Mouse (Mus musculus) NIH3T3 (cell line): ENCODE results near the gene Cacng8.
A peak's percentile ranks its signal among the peaks of the same experiment; 100 is the strongest.
"Not testable (repeated sequence)": the region's sequence is repeated elsewhere in the genome, so short reads cannot be mapped to it uniquely, and the experiment has no call there.

Source experiments
- DNase-seq: peaks from one replicate; pipeline ENCODE4 v3.0.0-alpha.2; 2012; ENCODE audit warnings: low read depth

Gene Cacng8

DNA sequence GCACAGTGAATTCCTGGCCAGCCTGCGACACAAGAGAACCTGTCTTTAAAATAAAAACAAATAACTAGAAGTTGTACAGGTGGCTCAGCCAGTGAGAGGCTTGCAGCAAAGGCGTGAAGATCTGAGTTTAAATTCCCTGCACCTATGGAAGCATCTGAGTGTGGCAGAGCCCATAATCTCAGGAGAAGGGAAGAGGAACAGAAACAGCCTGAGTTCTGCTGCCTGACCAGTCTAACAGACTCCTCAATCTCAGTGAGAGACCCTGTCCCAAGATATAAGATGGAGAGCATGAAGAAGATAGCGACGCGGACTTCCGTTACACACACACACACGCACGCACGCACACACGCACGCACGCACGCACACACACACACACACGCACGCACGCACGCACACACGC, 2.7 kb upstream of the Cacng8 start:
- DNase-seq, result no peak

DNA sequence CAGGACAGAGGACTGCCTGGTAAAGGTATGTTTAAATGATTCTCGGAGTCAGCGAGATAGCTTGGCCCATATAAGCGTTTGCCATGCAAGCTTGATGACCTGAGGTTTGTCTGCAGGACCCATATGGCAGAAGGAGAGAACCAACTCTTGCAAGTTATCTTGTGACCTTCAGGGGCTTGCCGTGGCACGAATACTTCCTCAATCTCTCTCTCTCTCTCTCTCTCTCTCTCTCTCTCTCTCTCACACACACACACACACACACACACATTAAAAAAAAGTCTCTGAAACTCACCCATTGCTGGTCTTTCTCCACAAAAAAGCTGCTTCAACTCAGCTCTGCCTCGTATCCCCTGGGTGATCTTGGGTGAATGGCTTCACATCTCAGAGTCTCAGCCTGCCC, 1.6 kb upstream of the Cacng8 start:
- no peak for DNase-seq

DNA sequence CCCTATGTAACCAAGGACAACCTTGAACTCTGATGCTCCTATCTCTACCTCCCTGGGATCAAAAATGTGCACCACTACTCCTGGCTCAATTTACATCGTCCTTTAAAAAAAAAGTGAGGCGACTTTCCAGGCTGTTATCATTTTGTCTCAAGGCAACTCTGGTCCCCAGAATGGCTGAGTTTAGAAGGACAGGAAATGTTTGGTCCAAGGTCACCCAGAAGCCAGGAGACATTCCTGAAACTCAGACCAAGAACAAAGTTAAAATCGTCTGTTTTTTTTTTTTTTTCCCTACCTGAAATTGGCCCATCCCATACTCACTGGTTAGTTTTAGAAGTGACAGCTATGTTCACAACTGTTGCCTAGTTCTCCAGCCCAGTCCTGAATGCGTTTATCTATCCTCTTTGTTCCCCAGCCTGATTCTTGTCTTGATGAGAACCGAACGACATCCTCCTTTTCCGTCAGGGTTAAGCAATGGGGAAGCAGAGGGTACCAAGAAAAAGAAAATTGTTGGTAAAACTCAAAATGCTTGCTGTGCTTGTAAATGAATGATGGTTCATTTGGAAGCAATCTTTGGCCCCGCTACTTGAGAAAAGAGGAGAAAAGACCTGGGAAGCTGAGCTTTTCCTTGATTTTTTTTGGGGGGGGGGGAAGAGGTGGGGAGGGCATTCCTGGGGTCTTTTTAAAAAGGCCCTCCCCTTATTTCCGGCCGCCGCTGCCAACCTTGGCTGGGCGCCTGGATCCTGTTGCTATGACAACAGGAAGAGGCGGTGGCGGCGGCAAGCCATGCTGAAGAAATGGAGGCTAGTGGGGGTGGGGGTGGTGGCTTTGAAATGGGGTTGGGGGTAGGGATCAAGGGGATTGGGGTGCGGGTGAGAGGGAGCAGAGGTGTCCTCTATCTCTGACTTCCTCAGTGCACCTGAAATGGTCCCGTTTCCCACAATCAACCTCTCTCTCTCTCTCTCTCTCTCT, 755 bp upstream of the Cacng8 start:
- DNase-seq, result peak; percentile 48

DNA sequence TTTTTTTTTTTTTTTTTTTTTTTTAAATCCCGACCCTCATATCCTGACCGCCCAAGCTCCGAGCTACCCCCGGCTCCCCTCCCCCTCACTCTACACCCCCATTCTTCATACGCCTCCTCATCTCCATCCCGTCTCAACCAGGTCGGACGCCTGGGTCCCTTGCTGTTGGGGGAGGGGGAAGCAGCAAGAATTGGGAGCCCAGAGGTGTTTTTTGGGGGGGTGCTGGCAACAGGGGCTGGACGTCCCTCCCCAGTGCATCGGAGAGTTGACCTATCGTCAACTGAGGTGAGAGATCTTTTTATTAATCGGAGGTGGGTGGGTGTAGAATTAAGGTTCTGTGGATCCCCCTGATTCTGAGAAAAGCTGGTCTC, 583 bp downstream of the Cacng8 start:
- no peak for DNase-seq

DNA sequence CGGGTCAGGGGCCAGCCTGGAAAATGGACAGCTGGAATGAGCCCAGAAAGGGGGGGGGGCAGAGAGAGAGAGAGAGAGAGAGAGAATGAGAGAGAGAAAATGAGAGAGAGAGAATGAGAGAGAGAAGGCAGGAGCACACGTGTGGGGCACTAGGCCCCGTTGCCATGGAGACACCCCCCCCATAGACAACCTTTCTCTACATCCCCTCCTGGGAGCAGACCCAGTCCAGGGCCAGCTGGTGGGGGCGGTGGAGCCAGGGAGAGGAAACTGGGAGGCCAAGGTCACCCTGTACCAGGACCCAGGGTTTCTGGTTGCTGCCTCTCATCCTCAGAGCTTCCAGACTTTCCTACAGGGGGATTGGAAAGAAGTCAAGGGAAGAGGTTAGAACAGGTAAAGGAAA, 1.3 kb downstream of the Cacng8 start:
- DNase-seq, result no peak

DNA sequence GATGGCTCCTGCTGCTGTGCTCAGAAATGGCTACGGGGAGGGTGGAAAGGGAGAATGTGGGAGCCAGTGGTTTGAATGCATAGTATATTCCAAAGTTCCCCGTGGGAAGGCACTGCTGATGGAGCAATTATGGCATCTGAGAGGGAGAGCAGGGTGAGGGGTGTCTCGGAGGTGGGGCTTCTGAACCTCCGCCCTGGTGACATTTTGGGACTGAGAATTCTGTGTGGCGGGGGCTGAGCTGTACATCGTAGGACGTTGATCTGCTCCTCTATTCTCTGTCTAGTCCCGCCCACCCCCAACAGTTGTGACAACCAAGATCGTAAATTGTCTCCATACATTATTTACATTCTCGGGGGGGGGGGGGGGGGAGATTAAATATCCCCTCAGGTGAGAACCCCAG, 6.9 kb downstream of the Cacng8 start:
- no peak for DNase-seq

DNA sequence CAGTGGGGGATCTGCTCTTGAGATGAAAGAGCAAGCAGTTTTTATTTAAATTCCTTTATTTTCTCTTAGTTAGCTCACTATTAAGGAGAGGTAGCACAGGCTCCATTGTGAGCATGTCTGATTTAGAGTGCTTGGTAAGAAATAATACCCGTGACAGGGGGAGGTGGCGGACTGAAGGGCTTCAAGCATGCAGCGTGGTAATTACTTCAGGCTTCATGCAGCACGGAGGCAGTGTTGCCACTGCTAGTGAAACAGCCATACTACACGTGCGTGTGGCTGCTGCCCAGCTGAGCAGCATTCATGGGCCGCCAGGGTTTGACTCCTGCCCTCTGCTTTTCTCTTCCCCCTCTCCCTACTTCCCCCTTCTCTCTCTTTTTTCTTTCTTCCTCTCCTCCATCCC, 7.3 kb downstream of the Cacng8 start:
- DNase-seq, result no peak

DNA sequence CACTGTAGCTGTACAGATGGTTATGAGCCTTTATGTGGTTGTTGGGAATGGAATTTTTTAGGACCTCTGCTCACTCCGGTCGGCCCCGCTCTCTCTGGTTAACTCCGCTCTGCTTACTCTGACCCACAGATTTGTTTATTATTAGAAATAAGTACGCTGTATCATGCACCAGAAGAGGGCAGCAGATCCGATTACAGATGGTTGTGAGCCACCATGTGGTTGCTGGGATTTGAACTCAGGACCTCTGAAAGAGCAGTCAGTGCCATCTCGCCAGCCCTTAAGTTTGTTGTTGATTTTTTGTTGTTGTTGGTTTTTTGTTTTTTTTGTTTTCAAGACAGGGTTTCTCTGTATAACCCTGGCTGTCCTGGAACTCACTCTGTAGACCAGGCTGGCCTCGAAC, 7.9 kb downstream of the Cacng8 start:
- not testable (repeated sequence) for DNase-seq

DNA sequence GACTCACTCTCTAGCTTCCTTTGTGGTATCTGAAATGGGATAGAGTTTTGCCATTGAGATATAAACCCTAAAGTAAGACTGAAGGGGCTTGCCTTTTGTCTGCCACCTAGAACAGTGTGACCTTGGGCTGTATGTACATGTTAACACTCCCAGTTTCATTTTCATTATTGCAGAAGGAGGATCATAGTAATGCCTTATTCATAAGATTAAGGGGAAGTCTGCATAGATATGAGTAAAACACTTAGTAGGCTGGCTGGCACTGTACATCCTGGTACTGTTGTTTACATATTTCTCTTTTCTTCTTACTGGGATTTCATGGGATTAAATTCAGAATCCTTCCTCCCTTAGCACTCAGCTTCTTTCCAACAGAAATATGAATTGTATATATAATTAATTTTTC, 9.5 kb downstream of the Cacng8 start:
- no peak for DNase-seq

DNA sequence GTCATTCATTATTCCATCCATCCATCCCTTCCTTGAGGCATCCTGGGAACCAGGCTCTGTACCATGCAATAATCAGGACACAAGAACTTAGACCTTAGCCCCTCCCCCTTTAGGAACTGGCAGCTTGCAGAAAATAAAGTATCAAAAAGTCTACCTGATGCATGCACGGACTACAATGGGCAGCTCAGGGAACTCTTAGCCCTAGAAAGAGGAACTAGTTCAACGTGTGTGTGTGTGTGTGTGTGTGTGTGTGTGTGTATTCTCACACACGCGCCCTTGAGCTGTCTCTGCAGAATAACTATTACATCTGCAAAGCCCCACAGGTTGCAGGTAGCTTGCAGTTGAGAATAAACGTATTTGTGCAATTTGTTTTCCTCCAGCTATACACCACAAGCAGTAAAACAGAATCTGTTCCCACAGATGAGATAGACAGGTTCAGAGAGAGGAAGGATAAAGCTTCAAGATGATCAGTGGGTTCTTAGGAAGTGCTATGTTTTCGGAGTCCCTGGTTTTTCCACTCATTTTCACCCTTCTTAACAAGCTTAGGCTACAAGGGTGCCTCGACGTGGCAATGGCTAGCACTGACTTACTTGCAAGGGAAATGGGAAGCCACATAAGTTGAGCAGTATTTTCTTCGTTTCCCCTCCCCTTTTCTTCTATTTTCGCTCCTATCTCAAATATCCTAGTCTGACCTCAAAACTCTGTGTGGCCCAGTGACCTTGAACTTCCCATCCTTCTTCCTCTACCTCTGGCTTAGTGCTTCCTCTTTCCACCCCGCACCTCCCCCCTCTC, 19.4 kb downstream of the Cacng8 start:
- no peak for DNase-seq

DNA sequence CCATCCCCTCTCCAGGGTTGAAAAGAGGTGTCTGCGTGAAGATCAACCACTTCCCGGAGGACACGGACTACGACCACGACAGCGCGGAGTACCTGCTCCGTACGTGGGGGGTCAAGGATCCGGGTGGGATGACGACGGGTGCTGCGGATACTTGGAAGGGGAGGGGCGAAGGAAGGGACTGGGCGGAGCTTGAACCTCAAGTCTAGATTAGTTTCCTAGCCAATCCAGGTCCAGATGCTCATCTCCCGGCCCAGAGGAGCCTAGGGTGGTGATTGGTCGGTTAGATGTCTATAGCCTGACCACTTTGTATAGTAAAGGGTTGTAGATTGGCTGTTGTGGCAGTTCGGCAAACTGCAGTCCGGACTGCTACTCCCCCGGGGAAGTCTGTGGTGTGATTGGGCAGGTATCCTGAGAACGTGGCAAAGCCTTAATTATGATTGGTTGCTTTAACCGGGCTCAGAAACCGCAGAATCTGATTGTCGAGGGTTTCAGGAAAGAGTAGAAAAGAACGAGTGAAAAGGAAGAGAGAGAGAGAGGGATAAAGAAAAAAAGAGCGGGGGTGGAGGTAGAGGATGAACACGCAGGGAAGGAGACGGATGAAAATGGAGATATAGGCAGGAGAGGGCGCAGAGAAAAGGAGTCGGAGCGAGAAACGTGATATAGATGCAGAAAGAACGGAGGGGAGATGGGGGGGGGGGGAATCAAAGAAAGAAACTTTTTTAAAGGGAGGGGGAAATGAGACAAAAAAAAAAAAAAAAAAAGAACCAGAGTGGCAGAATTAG, 20.9 kb downstream of the Cacng8 start:
- no peak for DNase-seq

DNA sequence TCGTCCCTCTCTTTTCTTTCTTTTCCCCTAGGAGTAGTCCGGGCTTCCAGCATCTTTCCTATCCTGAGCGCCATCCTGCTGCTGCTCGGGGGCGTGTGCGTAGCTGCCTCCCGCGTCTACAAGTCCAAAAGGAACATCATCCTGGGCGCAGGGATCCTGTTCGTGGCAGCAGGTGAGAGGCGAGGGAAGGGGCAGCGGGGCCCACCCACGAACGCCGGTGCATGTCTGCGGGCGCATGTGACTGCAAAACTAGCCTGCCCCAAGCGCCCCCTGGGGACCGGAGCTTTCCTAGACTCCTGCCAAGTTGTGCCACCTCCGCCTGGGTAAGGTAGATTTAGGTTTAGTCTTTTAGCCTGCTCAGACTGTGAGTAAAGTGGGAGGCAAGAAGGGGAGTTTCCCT, 21.6 kb downstream of the Cacng8 start:
- peak; percentile 18 for DNase-seq

DNA sequence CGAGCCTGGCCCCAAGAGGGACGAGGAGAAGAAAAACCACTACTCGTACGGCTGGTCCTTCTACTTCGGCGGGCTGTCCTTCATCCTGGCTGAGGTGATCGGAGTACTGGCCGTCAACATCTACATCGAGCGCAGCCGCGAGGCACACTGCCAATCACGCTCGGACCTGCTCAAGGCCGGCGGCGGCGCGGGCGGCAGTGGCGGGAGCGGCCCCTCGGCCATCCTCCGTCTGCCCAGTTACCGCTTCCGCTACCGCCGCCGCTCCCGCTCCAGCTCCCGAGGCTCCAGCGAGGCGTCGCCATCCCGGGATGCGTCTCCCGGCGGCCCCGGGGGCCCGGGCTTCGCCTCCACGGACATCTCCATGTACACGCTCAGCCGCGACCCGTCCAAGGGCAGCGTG, 24.4 kb downstream of the Cacng8 start:
- no peak for DNase-seq

DNA sequence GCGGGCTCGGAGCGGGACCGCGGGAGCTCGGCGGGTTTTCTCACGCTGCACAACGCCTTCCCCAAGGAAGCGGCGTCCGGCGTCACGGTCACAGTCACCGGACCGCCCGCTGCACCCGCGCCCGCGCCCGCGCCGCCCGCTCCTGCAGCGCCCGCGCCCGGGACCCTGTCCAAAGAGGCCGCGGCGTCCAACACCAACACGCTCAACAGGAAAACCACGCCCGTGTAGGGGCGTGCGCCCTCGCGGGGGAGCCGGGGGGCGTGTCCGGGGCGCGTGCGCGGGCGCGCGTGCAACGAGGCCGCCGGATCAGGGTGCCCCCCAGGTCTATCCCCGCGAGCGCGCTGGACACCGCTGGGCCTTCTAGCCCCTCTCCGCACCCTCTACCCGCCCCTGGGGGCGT, 24.9 kb downstream of the Cacng8 start:
- no peak for DNase-seq

DNA sequence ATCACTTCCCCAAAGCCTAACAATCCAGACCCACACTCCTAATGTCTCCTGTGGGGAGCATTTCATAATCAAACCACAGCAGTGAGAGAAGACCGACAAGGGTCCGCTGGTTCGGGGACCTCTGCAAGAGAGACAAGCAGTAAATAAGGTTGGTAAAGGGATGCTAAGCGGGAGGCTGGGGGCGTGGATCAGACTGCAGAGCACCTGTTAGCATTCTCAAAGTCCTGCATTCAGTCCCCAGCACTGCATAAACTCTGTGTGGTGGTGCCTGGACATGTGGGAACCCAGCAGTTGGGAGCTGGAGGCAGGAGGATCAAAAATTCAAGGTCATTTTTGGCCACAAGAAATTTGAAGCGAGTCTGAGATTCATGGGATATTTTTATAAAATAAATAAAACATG, 29.5 kb downstream of the Cacng8 start:
- DNase-seq, result no peak

DNA sequence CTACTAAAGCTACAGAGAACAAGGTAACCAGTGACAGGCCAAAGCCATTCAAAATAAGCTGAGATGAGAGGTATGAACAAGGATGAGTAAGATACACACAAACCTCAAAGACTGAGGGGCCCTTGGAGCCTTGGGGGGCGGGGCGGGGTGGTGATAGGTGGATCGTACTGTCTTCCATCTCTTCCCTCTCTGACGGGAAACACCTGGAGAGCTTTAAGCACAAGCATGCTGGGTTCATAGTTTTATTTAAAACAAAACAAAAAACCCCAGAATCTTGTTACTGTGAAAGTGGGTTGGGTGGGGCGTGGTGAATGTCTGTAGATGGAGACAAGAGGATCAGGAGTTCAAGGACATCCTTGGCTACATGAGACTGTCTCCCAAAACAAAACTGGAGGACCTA, 30.0 kb downstream of the Cacng8 start:
- DNase-seq, result no peak

DNA sequence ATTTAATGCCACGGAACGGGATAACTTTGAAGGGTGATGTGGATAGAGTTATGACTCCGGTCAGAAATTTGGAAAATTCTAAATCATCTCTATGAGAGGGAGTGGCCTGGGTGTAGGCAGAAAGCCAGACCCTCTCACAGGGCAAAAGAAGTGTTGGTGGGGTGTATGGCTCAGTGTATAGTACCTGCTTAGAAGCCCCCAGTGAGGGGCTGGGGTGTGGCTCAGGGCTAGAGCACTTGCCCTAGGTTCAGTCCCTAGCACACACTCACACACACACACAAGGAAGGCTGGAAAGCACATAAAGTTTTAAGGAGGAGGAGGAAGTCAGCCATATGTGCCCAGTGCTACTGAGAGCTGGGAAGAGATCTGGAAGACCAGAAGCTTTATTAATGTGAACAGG, 30.8 kb downstream of the Cacng8 start:
- peak; percentile 8 for DNase-seq

DNA sequence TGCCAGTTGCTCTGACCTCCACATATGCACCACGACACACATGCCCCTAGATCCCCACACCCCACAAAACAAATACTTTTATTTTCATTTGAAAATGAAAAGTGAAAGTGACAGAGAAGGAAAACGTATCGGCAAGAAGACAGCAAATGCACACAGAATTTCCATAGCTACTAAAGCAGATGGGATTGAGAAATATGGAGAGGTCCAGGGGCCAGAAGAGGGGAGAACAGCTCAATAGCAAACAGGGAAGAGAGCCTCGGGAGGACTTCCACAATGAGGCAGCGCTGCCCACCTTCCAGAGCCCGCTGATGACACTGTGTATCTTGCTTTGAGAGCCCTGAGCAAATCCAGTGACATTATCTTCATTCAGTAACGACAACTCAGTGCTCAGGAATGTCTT, 31.6 kb downstream of the Cacng8 start:
- DNase-seq, result peak; percentile 61

DNA sequence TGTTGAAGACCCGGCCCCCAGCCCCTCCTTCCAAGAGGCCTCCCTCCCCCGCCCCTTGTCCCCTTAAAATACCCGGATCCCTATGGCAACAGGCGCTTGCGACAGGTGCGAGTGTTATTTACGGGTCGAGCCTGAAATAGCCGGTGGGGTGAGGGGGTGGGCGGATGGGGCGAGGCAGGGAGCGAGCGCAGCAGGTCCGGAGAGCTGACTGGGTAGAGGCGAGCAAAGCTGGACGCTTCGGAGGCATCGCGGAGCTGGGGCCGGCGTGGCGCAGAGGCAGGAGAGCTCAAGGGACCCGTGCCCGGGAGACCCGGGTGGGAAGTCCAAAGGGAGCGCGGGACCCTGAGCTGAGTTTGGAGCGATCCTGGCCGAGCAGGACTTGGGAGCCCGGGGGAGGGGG, 32.9 kb downstream of the Cacng8 start:
- DNase-seq, result no peak

DNA sequence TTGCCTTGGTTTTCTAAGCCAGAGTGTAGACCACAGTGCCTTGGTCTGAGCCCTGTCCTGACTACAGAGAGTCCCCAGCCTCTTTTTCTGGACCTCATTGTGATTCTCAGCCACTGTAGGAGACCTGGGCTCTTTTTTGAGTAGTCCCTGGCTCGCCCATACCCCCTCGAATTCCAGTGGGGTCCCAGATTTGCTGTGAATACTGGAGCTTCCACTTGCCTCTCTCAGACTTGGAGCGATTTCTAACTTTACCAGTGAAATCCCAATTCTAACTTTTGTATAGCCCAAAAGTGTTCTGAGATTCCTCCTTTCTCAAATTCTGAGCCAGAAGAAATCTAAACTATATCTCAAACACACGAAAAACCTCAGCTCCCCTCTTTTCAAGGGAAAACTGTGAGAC, 33.4 kb downstream of the Cacng8 start, which contains the start of gene Cacng6:
Gene Cacng6 (plus strand): TSS at position 301 of the 400 bp plus-strand sequence.
- no peak for DNase-seq

DNA sequence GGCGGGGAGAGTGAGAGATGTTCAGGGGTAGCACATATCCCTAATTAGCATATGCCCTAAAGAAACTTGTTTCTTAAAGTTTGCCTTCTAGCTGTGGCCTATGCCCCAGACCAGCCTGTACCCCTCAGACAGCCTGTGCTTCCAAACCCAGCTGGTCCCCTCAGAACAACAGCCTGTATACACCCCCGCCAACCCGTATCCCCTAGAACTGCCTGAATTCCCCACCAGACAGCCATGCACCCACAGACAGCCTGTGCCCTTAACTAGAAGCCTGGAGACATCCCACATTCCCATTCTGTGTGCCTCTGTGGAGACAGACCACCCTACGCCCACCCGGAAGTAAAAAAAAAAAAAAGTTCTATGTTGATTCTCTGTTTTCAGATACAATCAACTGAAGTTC, 34.7 kb downstream of the Cacng8 start:
- DNase-seq, result no peak

DNA sequence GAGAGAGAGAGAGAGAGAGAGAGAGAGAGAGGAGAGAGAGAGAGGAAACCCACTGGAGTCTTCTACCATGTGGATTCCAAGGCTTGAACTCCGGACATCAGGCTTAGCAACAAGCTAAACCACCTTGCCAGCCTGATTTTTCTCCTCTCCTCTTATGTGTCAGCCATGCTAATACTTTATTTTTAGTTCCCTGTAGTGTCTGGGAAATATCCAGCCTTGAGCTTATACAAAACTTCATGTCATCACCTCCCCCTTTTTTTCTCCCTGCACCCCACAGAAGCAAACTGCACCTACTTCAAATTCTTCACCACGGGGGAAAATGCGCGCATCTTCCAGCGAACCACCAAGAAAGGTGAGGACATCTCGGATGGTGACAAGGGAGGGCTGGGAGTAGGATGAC, 39.7 kb downstream of the Cacng8 start:
- DNase-seq, result no peak
